Mouse (Mus musculus): ENCODE results near the gene Atg10. TPM values are rescaled to one million over a fixed set of nuclear protein-coding genes. Genes with fewer than 3 reads are reported as not detected.
A peak's percentile ranks its signal among the peaks of the same experiment; 100 is the strongest.

The Atg10 gene
- polyA plus RNA-seq, 1 experiment from 2014 or later: 16.2 TPM

GRCm38 (mm10) chr13:90968940-90969339, 254.8 kb downstream of the Atg10 start:
- Histone ChIP-seq H3K4me2 (ENCODE audit: low read depth) (no peak overlapping the region), H3K36me3 (ENCODE audit: control insufficient read depth, insufficient read depth, low read length) (no peaks in the 10 kb centered on the region), H3K4me1 (ENCODE audit: control insufficient read depth, insufficient read depth, low read length) (no peaks in the 10 kb centered on the region), H3K4me3 (ENCODE audit: low read depth, low read length) (no peak overlapping the region), H3K27ac (ENCODE audit: low read depth, low read length) (no peak overlapping the region), H3K9me3 (ENCODE audit: control insufficient read depth, low read length) (no peaks in the 10 kb centered on the region), H3K27me3 (ENCODE audit: control insufficient read depth, insufficient read depth, low read length) (no peaks in the 10 kb centered on the region), H3K9ac (ENCODE audit: low read length) (no peak overlapping the region)
- DNase-seq (ENCODE audit: low spot score): no peak
- WGBS: 72% methylated on average over 4 of the region's 4 CpGs
- ATAC-seq (ENCODE audit: insufficient read depth, low FRiP score, low TSS enrichment): no peak

GRCm38 (mm10) chr13:90967422-90967821, 256.3 kb downstream of the Atg10 start:
- Histone ChIP-seq H3K9me3 (ENCODE audit: control insufficient read depth, low read length) (no peaks in the 10 kb centered on the region), H3K4me3 (ENCODE audit: low read depth, low read length) (no peak overlapping the region), H3K4me2 (ENCODE audit: low read depth) (no peak overlapping the region), H3K4me1 (ENCODE audit: control insufficient read depth, insufficient read depth, low read length) (no peaks in the 10 kb centered on the region), H3K36me3 (ENCODE audit: control insufficient read depth, insufficient read depth, low read length) (no peaks in the 10 kb centered on the region), H3K9ac (ENCODE audit: low read length) (no peak overlapping the region), H3K27ac (ENCODE audit: low read depth, low read length) (no peak overlapping the region), H3K27me3 (ENCODE audit: control insufficient read depth, insufficient read depth, low read length) (no peaks in the 10 kb centered on the region)
- DNase-seq (ENCODE audit: low spot score) (peak; percentile 84), ATAC-seq (ENCODE audit: insufficient read depth, low FRiP score, low TSS enrichment) (peak; percentile 63)
- 12% methylated on average over 4 of the region's 4 CpGs for WGBS

DNA sequence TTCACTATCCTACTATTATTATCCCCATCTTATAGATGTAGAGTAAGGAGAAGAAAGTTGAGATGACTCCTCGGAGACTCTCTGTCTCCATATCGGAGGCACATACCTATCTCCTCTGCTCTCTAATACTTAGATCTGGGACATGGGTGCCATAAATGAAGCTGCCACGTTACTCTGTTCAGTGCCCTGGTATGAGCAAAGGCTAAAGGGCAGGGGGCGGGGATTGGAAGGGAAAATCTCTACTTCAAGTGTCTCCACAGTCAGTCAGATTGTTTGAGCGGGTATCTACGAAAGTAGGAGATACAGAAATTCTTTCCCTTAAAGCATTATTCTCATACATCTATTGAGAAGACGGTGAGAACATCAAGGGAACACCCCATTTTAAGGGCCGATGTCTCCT, 257.8 kb downstream of the Atg10 start:
- Histone ChIP-seq H3K4me1 (ENCODE audit: control insufficient read depth, insufficient read depth, low read length) (no peaks in the 10 kb centered on the region), H3K36me3 (ENCODE audit: control insufficient read depth, insufficient read depth, low read length) (no peaks in the 10 kb centered on the region), H3K4me3 (ENCODE audit: low read depth, low read length) (no peak overlapping the region), H3K27me3 (ENCODE audit: control insufficient read depth, insufficient read depth, low read length) (no peaks in the 10 kb centered on the region), H3K4me2 (ENCODE audit: low read depth) (no peak overlapping the region), H3K9me3 (ENCODE audit: control insufficient read depth, low read length) (no peaks in the 10 kb centered on the region), H3K27ac (ENCODE audit: low read depth, low read length) (no peak overlapping the region), H3K9ac (ENCODE audit: low read length) (no peak overlapping the region)
- DNase-seq (ENCODE audit: low spot score): no peak
- 80% methylated on average over 8 of the region's 8 CpGs for WGBS
- ATAC-seq (ENCODE audit: insufficient read depth, low FRiP score, low TSS enrichment): no peak

DNA sequence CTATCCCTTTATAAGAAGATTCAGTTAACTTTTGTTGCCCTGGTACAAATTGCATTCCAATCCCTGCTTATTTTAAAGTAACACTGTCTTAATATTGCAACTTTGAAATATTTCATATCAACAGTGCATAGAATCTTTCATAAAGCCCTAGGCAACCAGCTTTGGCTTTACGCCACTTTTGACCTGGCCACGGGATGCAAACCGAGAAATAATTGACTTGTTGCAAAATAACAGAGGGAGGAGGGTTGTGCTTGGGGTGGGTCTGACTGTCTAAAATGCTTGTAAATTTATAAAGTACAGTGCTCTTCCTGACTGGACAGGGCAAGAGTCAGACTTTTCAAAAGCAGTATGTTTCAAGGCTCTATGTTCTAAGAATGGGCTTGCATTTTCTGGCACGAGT, 259.3 kb downstream of the Atg10 start:
- H3K4me1 ChIP-seq (ENCODE audit: control insufficient read depth, insufficient read depth, low read length): no peaks in the 10 kb centered on the region
- no peaks in the 10 kb centered on the region for H3K27me3 ChIP-seq (ENCODE audit: control insufficient read depth, insufficient read depth, low read length)
- H3K9ac ChIP-seq (ENCODE audit: low read length): no peak overlapping the region
- no peak overlapping the region for H3K4me2 ChIP-seq (ENCODE audit: low read depth)
- no peak overlapping the region for H3K27ac ChIP-seq (ENCODE audit: low read depth, low read length)
- H3K9me3 ChIP-seq (ENCODE audit: control insufficient read depth, low read length): no peaks in the 10 kb centered on the region
- no peak overlapping the region for H3K4me3 ChIP-seq (ENCODE audit: low read depth, low read length)
- ATAC-seq (ENCODE audit: insufficient read depth, low FRiP score, low TSS enrichment) (no peak), DNase-seq (ENCODE audit: low spot score) (no peak)
- WGBS: 91% methylated on average over 4 of the region's 4 CpGs
- no peaks in the 10 kb centered on the region for H3K36me3 ChIP-seq (ENCODE audit: control insufficient read depth, insufficient read depth, low read length)

- Histone ChIP-seq H3K27ac (ENCODE audit: low read depth, low read length) (no peak overlapping the region), H3K27me3 (ENCODE audit: control insufficient read depth, insufficient read depth, low read length) (no peaks in the 10 kb centered on the region), H3K9me3 (ENCODE audit: control insufficient read depth, low read length) (no peaks in the 10 kb centered on the region), H3K4me2 (ENCODE audit: low read depth) (no peak overlapping the region), H3K4me3 (ENCODE audit: low read depth, low read length) (no peak overlapping the region), H3K36me3 (ENCODE audit: control insufficient read depth, insufficient read depth, low read length) (no peaks in the 10 kb centered on the region), H3K4me1 (ENCODE audit: control insufficient read depth, insufficient read depth, low read length) (no peaks in the 10 kb centered on the region), H3K9ac (ENCODE audit: low read length) (no peak overlapping the region)
- 80% methylated on average over 10 of the region's 10 CpGs for WGBS
- DNase-seq (ENCODE audit: low spot score) (no peak), ATAC-seq (ENCODE audit: insufficient read depth, low FRiP score, low TSS enrichment) (no peak)
Observed at GRCm38 (mm10) chr13:90962836-90963760, 260.7 kb downstream of the Atg10 start.

- H3K4me2 ChIP-seq (ENCODE audit: low read depth): no peak overlapping the region
- H3K36me3 ChIP-seq (ENCODE audit: control insufficient read depth, insufficient read depth, low read length): no peaks in the 10 kb centered on the region
- no peak for DNase-seq (ENCODE audit: low spot score)
- no peak overlapping the region for H3K9ac ChIP-seq (ENCODE audit: low read length)
- no peak overlapping the region for H3K4me3 ChIP-seq (ENCODE audit: low read depth, low read length)
- H3K27me3 ChIP-seq (ENCODE audit: control insufficient read depth, insufficient read depth, low read length): no peaks in the 10 kb centered on the region
- no peak for ATAC-seq (ENCODE audit: insufficient read depth, low FRiP score, low TSS enrichment)
- WGBS: 86% methylated on average over 8 of the region's 8 CpGs
- no peak overlapping the region for H3K27ac ChIP-seq (ENCODE audit: low read depth, low read length)
- no peaks in the 10 kb centered on the region for H3K9me3 ChIP-seq (ENCODE audit: control insufficient read depth, low read length)
- H3K4me1 ChIP-seq (ENCODE audit: control insufficient read depth, insufficient read depth, low read length): no peaks in the 10 kb centered on the region
Observed at GRCm38 (mm10) chr13:90960591-90960990, 263.2 kb downstream of the Atg10 start.

- H3K9ac ChIP-seq (ENCODE audit: low read length): no peak overlapping the region
- no peaks in the 10 kb centered on the region for H3K27me3 ChIP-seq (ENCODE audit: control insufficient read depth, insufficient read depth, low read length)
- H3K4me1 ChIP-seq (ENCODE audit: control insufficient read depth, insufficient read depth, low read length): no peaks in the 10 kb centered on the region
- 67% methylated on average over 2 of the region's 2 CpGs for WGBS
- ATAC-seq (ENCODE audit: insufficient read depth, low FRiP score, low TSS enrichment) (no peak), DNase-seq (ENCODE audit: low spot score) (no peak)
- no peak overlapping the region for H3K4me3 ChIP-seq (ENCODE audit: low read depth, low read length)
- no peak overlapping the region for H3K4me2 ChIP-seq (ENCODE audit: low read depth)
- H3K36me3 ChIP-seq (ENCODE audit: control insufficient read depth, insufficient read depth, low read length): no peaks in the 10 kb centered on the region
- H3K27ac ChIP-seq (ENCODE audit: low read depth, low read length): no peak overlapping the region
- no peaks in the 10 kb centered on the region for H3K9me3 ChIP-seq (ENCODE audit: control insufficient read depth, low read length)
Observed at GRCm38 (mm10) chr13:90958894-90959293, 264.9 kb downstream of the Atg10 start.

- Histone ChIP-seq H3K27ac (ENCODE audit: low read depth, low read length) (no peak overlapping the region), H3K27me3 (ENCODE audit: control insufficient read depth, insufficient read depth, low read length) (no peaks in the 10 kb centered on the region), H3K9ac (ENCODE audit: low read length) (no peak overlapping the region), H3K4me1 (ENCODE audit: control insufficient read depth, insufficient read depth, low read length) (no peaks in the 10 kb centered on the region), H3K36me3 (ENCODE audit: control insufficient read depth, insufficient read depth, low read length) (no peaks in the 10 kb centered on the region), H3K4me3 (ENCODE audit: low read depth, low read length) (no peak overlapping the region), H3K9me3 (ENCODE audit: control insufficient read depth, low read length) (no peaks in the 10 kb centered on the region), H3K4me2 (ENCODE audit: low read depth) (no peak overlapping the region)
- DNase-seq (ENCODE audit: low spot score): no peak
- WGBS: 87% methylated on average over 5 of the region's 5 CpGs
- ATAC-seq (ENCODE audit: insufficient read depth, low FRiP score, low TSS enrichment): no peak
Observed at GRCm38 (mm10) chr13:90939600-90939999, 284.2 kb downstream of the Atg10 start.

DNA sequence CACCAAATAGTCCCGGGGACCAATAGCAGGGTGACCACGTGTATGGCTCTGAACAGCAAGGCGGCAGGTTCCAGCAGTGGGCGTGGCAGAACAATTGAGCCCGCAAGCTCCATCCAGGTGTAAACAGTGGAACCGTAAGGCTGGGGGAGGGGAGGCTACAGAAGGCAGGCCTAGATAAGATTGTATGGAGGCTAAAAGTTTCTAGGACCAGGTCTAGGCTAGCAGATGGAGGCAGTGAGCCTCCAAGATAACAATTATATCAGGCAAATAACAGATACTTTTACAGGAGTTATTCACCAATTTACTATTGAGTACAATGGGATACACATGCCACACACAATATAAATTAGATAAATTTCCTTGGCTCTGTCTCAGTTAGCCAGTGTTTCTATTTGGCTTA, 284.6 kb downstream of the Atg10 start:
- 61% methylated on average over 6 of the region's 6 CpGs for WGBS
- Histone ChIP-seq H3K27ac (ENCODE audit: low read depth, low read length) (no peak overlapping the region), H3K9me3 (ENCODE audit: control insufficient read depth, low read length) (no peaks in the 10 kb centered on the region), H3K4me1 (ENCODE audit: control insufficient read depth, insufficient read depth, low read length) (no peaks in the 10 kb centered on the region), H3K4me2 (ENCODE audit: low read depth) (no peak overlapping the region), H3K4me3 (ENCODE audit: low read depth, low read length) (no peak overlapping the region), H3K36me3 (ENCODE audit: control insufficient read depth, insufficient read depth, low read length) (no peaks in the 10 kb centered on the region), H3K9ac (ENCODE audit: low read length) (no peak overlapping the region), H3K27me3 (ENCODE audit: control insufficient read depth, insufficient read depth, low read length) (no peaks in the 10 kb centered on the region)
- no peak for DNase-seq (ENCODE audit: low spot score)
- no peak for ATAC-seq (ENCODE audit: insufficient read depth, low FRiP score, low TSS enrichment)

All from neural tube, embryonic 11.5 days (tissue).